Mouse (Mus musculus) kidney, adult 8-10 months (tissue): ENCODE measurements at regions not wholly inside any gene's neighbourhood (a gene's known extent, or its start where the extent isn't known, plus 50 kb on each side); places are given as distances from the start of the nearest gene placed in this dataset.

Source experiments
- DNase-seq, 2 experiments: peaks; one replicate each; pipeline ENCODE4 v3.0.0; 2022

DNA sequence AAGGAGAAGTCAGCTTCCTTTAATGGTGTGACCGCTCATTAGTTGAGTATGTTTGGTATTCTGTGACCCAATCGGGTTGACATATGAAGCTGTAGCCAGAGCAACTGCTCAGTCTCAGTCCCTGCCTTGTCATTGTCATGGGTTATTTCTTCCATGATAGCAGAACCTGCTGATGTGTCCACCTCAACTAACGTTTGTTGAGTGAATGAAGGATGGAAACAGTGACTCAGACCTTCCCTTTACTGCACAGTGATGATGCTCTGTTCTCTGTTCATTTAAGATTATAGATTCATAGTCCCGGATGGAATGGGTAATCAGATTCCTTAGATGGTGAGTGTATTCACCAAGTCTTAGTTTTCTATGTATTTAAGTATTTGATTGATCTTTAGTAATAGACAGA lies 493.3 kb upstream of the Adamts16 start:
- DNase-seq: no peak

DNA sequence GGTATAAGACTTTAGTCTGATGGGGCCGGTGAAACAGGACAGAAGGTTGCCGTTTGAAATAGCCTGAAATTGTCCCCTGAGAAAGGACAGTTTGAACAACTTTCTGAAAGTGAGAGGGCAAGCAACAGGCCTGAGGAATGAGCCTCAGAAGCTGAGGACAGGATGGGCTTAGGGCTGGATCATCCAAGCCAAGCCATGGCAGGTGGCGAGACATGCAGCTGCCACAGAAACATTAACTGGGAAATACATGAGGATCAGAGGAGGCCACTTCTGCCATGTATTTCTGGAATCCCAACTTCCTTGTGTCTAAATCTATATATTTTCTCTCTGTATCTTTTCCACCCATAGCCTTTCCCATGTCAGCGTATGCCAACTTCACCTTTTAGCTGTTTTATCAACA lies 491.5 kb upstream of the Adamts16 start:
- no peak for DNase-seq

GRCm38 (mm10) chr13:71330321-71330720 lies 488.7 kb upstream of the Adamts16 start:
- no peak for DNase-seq

DNA sequence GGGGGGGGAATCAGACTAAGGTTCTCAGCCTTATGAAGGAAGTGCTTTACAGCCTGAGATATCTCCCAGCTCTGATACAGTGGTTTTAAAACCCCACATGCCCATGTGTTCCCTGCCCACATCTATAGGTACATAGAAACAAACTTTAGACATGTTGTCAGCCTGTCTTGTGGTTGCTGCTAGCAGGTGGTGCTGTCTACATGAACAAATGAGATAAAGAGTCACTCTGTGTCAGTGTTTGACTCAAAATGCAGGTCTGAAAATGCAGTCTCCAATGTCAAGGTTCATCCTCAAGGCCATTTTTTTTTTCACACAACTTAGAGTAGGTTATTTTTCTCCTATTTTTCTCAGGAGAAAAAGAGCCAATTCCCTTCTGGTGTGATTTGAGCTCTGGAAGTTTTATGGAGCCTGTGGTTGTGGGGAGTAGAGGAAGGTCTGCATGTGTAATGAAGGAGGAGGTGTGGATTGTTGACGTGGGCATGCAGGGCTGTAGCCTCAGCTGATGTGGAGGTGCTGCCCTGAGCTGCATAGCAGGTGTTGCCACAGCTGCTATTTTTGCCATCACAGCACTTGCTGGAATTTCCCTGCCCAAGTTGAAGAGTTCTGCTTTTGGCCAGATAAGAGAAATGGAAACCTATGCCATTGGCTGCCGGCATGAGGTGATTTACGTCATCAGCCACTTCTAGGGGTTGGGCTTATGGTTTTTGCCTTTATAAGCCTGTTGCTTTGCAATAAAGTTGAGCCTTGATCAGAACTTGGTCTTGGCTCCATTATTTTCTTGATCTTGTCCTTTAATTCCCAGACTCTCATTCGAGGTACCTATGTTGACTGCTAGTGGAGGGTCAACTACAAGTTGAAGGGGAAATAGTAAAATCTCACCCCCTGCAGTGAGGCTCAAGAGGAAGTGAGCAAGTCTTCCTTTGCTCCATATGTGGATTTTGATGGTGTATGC lies 486.5 kb upstream of the Adamts16 start:
- no peak for DNase-seq

- no peak for DNase-seq
These were observed 478.9 kb upstream of the Adamts16 start for GRCm38 (mm10) chr13:71320489-71320888.

- DNase-seq: no peak
These were observed 462.3 kb upstream of the Adamts16 start for GRCm38 (mm10) chr13:71303956-71304355.

DNA sequence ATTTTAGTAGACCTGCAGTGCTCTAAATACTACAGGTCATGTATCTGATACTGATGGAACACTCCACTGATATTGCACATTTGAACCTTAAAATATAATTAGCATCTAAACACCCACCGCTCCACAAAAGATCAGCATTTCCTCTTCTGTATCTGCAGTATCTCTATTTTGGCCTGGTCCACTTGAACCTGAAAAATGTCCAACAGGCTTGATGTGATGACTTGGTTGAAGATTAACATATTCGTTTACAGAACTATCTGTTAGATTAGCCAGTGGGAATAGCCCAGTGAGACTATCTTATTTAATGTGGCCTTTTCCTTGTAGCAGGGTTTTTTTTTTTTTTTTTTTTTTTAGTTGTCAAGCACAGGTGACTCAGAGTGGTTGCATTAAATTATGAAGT lies 434.4 kb upstream of the Adamts16 start:
- no peak for DNase-seq

- no peak for DNase-seq
These were observed 432.5 kb upstream of the Adamts16 start for GRCm38 (mm10) chr13:71274139-71274538.

- DNase-seq: peak in 1 of 2 experiments; percentile 52
These were observed 431.9 kb upstream of the Adamts16 start for GRCm38 (mm10) chr13:71273485-71273884.

GRCm38 (mm10) chr13:71273067-71273466 lies 431.5 kb upstream of the Adamts16 start:
- no peak for DNase-seq

DNA sequence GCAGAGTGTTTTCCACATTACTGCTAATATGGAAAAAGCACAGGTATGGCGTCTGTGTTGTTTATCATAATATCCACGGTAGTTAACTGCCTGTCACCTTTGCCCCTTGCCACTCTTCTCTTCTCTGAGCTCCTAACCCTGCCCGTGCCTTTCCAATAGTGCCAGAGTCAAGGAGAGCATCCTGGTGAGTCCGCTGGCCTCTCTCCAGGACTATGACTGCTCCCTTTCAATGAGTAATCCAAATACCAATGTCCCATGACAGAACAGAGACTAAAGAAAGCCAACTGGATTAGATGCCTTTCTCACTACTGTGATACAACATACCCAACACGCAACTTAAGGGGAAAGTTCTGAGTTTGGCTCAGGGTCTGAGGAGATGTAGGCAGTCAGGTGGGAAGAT lies 430.8 kb upstream of the Adamts16 start:
- peak; percentile 89 to 93 for DNase-seq

- DNase-seq: peak; percentile 73 to 76
These were observed 430.3 kb upstream of the Adamts16 start for GRCm38 (mm10) chr13:71271727-71272418.

DNA sequence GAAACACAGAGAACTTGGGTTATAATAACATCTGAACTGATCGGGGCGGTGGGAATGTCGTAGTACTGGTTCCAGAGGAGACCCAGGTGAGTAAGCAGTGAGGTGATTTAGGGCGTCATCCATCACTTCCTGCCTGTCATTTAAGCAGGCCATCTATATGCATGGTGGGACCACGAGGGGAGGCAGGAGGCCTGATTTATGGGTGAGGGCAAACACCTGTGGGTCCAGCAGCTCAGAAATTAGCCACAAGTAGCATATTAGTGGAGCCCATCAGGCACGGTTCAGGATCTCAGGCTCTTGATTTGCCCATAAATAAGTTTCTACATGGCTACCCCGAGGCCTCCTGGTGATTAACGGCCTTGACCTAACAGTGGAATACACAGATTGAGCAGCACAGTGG lies 428.8 kb upstream of the Adamts16 start:
- DNase-seq: peak; percentile 57 to 79

- DNase-seq: peak in 1 of 2 experiments; percentile 43
These were observed 427.9 kb upstream of the Adamts16 start for GRCm38 (mm10) chr13:71269496-71269895.

DNA sequence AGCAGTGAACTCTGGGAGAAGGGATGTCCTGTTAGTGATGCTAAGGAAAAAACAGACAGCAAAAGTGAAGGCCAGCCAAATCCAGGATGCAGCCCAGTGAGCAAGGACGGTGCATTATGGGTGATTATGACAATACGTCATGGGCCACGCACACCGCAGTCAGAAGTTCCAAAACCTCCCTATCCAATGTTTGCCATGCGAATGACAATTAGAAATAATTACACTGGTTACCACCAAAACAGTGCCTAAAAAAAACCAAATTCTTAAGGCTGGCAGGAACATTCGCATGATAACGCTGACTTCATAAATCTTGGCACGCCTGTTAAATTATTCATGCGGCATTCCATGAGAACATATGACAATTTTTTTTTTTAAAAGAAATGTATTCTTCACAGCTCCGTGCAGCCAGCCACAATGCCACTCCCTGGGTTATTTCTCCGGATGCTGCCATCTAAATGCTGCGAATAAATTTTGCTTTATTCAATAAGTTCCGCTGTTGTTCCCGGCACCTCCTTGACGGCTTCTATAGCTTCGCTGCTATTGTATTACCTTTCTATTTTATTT lies 421.8 kb upstream of the Adamts16 start:
- DNase-seq: no peak

DNA sequence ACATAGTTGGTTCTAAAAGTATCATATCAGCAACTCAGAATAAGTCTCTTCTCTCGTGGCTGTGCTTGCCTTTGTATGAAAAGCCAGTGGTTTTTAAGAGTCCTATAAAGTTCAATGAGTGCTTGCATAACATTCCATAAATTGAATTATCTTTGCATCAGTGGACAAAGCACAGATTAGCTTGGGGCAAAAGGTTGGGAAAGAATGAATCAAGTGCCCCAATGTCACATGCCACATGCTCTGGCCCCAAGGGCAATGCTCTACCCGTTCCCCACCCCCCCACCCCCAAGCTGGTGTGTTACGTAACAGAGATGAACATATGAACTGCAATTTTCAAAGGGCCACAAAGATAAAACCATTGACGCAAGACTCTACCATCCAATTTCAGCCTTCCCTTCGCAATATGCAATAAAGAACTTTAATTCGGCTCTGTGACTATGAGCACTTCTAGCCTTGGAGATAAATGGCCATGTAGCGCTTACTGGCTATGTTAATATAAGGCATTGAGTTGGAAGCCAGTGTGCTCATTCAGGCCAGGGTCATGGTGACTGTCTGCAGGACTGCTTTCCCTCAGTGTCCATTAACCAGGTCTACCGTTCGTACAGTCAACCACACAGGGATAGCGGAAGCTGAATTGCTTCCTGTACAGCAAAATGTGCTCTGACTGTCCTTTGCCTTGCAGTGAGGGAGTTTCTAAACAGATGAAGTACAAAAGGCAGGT lies 421.1 kb upstream of the Adamts16 start:
- DNase-seq: no peak

DNA sequence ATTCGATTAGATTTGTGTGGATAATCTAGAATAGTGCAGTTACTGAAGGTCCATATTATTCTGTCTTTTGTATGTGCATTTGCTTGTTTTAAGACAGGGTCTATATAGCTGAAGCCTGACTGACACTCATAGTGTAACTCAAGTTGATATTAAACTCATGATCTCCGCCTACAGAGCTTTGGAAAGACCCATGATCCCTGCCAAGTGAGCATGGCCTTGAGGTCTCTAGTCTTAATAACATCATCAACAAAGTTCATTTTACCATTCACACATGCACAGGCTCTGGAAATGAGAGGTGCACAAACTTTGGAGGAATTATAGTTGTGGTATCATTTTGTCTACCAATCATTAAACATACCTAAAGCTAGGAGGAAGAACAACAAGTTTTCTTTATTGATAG lies 412.4 kb upstream of the Adamts16 start:
- no peak for DNase-seq

DNA sequence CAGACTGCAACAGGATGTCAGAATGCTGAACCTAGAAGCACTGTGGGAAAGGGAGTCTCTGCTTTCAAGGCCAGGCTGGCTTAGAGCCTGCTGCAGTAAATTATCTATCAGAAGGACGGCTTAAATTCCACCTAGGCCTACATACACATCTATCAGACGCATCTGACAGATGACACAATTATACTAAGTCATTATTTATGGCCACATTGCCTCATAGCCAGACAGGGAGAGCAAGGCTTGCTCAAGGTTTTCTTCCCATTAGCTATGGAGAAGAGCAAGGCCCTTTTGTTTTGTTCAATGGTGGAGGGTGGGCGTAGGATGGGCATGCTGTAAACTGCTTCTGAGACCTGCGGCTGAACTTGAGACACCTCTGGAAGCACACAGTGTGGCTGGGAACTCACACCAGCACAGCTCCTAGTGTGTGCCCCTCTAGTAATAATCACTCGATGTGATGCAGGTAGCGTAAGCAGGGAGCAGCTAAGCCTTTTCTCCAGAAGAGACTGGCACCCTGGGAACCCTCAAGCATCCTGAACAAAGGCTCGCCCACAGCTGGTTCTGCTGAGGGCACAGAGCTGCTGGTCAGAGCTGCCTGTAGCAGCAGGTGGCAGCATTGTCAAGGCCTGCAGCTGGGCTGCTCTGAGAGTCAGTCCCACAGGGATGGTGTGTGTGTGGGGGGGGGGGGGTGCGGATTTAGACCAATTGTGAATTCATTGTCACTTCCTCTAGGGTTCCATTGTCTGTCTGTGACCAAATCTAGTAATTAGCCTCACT lies 406.8 kb upstream of the Adamts16 start:
- DNase-seq: peak; percentile 38 to 40

DNA sequence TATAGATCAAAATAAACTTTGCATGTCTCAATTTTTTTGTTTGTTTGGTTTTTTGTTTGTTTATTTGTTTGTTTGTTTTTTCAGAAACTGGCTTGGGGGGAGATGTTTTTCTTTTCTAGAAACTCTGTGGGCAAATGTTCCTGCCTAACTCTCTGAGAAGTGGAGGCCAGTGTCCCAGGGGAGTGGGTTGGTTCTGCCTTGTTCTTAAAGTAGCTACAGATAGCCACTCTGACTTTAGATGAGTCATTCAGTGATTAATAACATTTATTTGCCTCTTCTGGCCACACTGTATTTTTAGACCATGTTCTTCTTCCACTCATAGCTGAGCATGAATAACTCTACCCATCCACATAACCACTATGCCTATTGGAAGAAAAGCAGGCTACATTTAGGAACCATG lies 405.6 kb upstream of the Adamts16 start:
- no peak for DNase-seq

- DNase-seq: no peak
These were observed 403.7 kb upstream of the Adamts16 start for GRCm38 (mm10) chr13:71245326-71245725.

- DNase-seq: no peak
These were observed 398.2 kb upstream of the Adamts16 start for GRCm38 (mm10) chr13:71239782-71240181.

DNA sequence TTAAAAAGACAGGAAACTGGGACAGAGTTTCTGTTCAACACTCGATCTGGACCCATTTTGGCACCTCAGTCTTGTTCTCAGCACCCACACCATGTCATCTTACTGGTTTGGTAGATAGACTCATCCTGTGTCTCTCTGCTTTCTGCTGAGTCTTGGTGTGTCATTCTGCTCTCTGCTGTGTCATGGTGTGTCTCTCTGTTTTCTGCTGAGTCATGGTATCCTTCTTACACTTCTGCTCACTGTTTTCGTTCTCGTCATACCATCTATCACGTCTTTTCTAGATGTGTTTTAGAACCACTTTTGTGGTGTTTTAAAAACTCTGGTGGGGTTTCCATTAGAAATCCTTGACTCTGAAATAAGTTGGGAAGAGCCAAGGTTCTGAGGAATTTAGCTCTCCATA lies 393.7 kb upstream of the Adamts16 start:
- no peak for DNase-seq
